Mouse (Mus musculus): Measurements from ENCODE around the gene Mcrip1. TPM values are rescaled to one million over a fixed set of nuclear protein-coding genes. Genes with fewer than 3 reads are reported as not detected.

Mcrip1 gene
- polyA plus RNA-seq, 1 experiment from 2014 or later: 219 TPM

- Histone ChIP-seq H3K4me2 (replicated peaks) (no peak overlapping the region), H3K4me3 (no peak overlapping the region), H3K9me3 (replicated peaks) (no peaks in the 10 kb centered on the region), H3K4me1 (peaks cover 28% of the 10 kb centered on the region), H3K9ac (no peak overlapping the region), H3K27me3 (peaks cover 45% of the 10 kb centered on the region), H3K36me3 (no peaks in the 10 kb centered on the region), H3K27ac (no peak overlapping the region)
- WGBS: 82% methylated on average over 3 of the region's 3 CpGs
- ATAC-seq (ENCODE audit: low FRiP score): no peak
These were observed 14.4 kb downstream of the Mcrip1 start for GRCm38 (mm10) chr11:120535145-120535544.

GRCm38 (mm10) chr11:120534093-120534492 lies 15.4 kb downstream of the Mcrip1 start:
- no peaks in the 10 kb centered on the region for H3K36me3 ChIP-seq
- H3K27ac ChIP-seq: no peak overlapping the region
- H3K4me3 ChIP-seq: no peak overlapping the region
- H3K4me2 ChIP-seq (replicated peaks): no peak overlapping the region
- ATAC-seq (ENCODE audit: low FRiP score): no peak
- 81% methylated on average over 8 of the region's 8 CpGs for WGBS
- H3K4me1 ChIP-seq: peaks cover 18% of the 10 kb centered on the region
- H3K9ac ChIP-seq: no peak overlapping the region
- peaks cover 55% of the 10 kb centered on the region for H3K27me3 ChIP-seq
- H3K9me3 ChIP-seq (replicated peaks): no peaks in the 10 kb centered on the region

- Histone ChIP-seq H3K9ac (no peak overlapping the region), H3K36me3 (no peaks in the 10 kb centered on the region), H3K27ac (no peak overlapping the region), H3K4me1 (peaks cover 9% of the 10 kb centered on the region), H3K9me3 (replicated peaks) (no peaks in the 10 kb centered on the region), H3K4me3 (no peak overlapping the region), H3K27me3 (peaks cover 73% of the 10 kb centered on the region), H3K4me2 (replicated peaks) (peak overlapping the region; percentile 62; the same call in 1 of the 2 replicates)
- no peak for ATAC-seq (ENCODE audit: low FRiP score)
- 26% methylated on average over 9 of the region's 9 CpGs for WGBS
These were observed 17.9 kb downstream of the Mcrip1 start for GRCm38 (mm10) chr11:120531646-120532045.

- H3K4me2 ChIP-seq (replicated peaks): peak within 1 kb of the TSS; percentile 62
- H3K27me3 ChIP-seq: peaks cover 73% of the 10 kb centered on the region
- H3K4me1 ChIP-seq: peaks cover 9% of the 10 kb centered on the region
- no peaks in the 10 kb centered on the region for H3K9me3 ChIP-seq (replicated peaks)
- no peak for ATAC-seq (ENCODE audit: low FRiP score)
- peak within 1 kb of the TSS; percentile 39 for H3K4me3 ChIP-seq
- 9% methylated on average over 49 of the region's 62 CpGs for WGBS
- no peaks in the 10 kb centered on the region for H3K36me3 ChIP-seq
- H3K27ac ChIP-seq: no peak within 1 kb of the TSS
- peak within 1 kb of the TSS; percentile 55 for H3K9ac ChIP-seq
These were observed 19.2 kb downstream of the Mcrip1 start, which contains the start of gene Gcgr for GRCm38 (mm10) chr11:120530085-120530964. Gene Gcgr (plus strand): TSS chr11:120530699.

- WGBS: 43% methylated on average over 4 of the region's 4 CpGs
- H3K36me3 ChIP-seq: no peaks in the 10 kb centered on the region
- H3K27me3 ChIP-seq: peaks cover 62% of the 10 kb centered on the region
- H3K4me2 ChIP-seq (replicated peaks): no peak overlapping the region
- no peak overlapping the region for H3K27ac ChIP-seq
- no peak overlapping the region for H3K4me3 ChIP-seq
- ATAC-seq (ENCODE audit: low FRiP score): no peak
- peaks cover 9% of the 10 kb centered on the region for H3K4me1 ChIP-seq
- H3K9ac ChIP-seq: no peak overlapping the region
- no peaks in the 10 kb centered on the region for H3K9me3 ChIP-seq (replicated peaks)
These were observed 20.6 kb downstream of the Mcrip1 start for GRCm38 (mm10) chr11:120528903-120529302.

GRCm38 (mm10) chr11:120527690-120528354 lies 21.7 kb downstream of the Mcrip1 start:
- Histone ChIP-seq H3K4me3 (no peak overlapping the region), H3K27ac (no peak overlapping the region), H3K9me3 (replicated peaks) (no peaks in the 10 kb centered on the region), H3K27me3 (peaks cover 55% of the 10 kb centered on the region), H3K4me1 (peaks cover 9% of the 10 kb centered on the region), H3K9ac (no peak overlapping the region), H3K4me2 (replicated peaks) (no peak overlapping the region), H3K36me3 (no peaks in the 10 kb centered on the region)
- 80% methylated on average over 9 of the region's 9 CpGs for WGBS
- no peak for ATAC-seq (ENCODE audit: low FRiP score)

GRCm38 (mm10) chr11:120525959-120526358 lies 23.6 kb downstream of the Mcrip1 start:
- WGBS: 72% methylated on average over 2 of the region's 2 CpGs
- Histone ChIP-seq H3K9me3 (replicated peaks) (no peaks in the 10 kb centered on the region), H3K9ac (no peak overlapping the region), H3K4me1 (peaks cover 7% of the 10 kb centered on the region), H3K36me3 (no peaks in the 10 kb centered on the region), H3K27me3 (peaks cover 36% of the 10 kb centered on the region), H3K4me2 (replicated peaks) (no peak overlapping the region), H3K4me3 (no peak overlapping the region), H3K27ac (no peak overlapping the region)
- no peak for ATAC-seq (ENCODE audit: low FRiP score)

- Histone ChIP-seq H3K4me3 (no peak overlapping the region), H3K9ac (no peak overlapping the region), H3K9me3 (replicated peaks) (no peaks in the 10 kb centered on the region), H3K4me1 (peaks cover 3% of the 10 kb centered on the region; the same call in 1 of the 2 replicates), H3K36me3 (no peaks in the 10 kb centered on the region), H3K27me3 (peaks cover 2% of the 10 kb centered on the region), H3K4me2 (replicated peaks) (no peak overlapping the region), H3K27ac (no peak overlapping the region)
- 86% methylated on average over 8 of the region's 8 CpGs for WGBS
- no peak for ATAC-seq (ENCODE audit: low FRiP score)
These were observed 26.9 kb downstream of the Mcrip1 start for GRCm38 (mm10) chr11:120522581-120522980.

GRCm38 (mm10) chr11:120520967-120521540 lies 28.5 kb downstream of the Mcrip1 start:
- no peak overlapping the region for H3K4me2 ChIP-seq (replicated peaks)
- no peaks in the 10 kb centered on the region for H3K9me3 ChIP-seq (replicated peaks)
- WGBS: 84% methylated on average over 5 of the region's 5 CpGs
- no peak overlapping the region for H3K9ac ChIP-seq
- H3K36me3 ChIP-seq: no peaks in the 10 kb centered on the region
- no peak overlapping the region for H3K27ac ChIP-seq
- H3K4me3 ChIP-seq: no peak overlapping the region
- peaks cover 3% of the 10 kb centered on the region; the same call in 1 of the 2 replicates for H3K4me1 ChIP-seq
- no peak for ATAC-seq (ENCODE audit: low FRiP score)
- H3K27me3 ChIP-seq: 0 out of 2 replicates have a peak, but pooled peaks cover 4% of the 10 kb centered on the region

GRCm38 (mm10) chr11:120520498-120520897 lies 29.0 kb downstream of the Mcrip1 start:
- no peak for ATAC-seq (ENCODE audit: low FRiP score)
- Histone ChIP-seq H3K9ac (no peak overlapping the region), H3K4me1 (peaks cover 3% of the 10 kb centered on the region; the same call in 1 of the 2 replicates), H3K36me3 (no peaks in the 10 kb centered on the region), H3K4me3 (no peak overlapping the region), H3K27ac (no peak overlapping the region), H3K4me2 (replicated peaks) (no peak overlapping the region), H3K27me3 (0 out of 2 replicates have a peak, but pooled peaks cover 4% of the 10 kb centered on the region), H3K9me3 (replicated peaks) (no peaks in the 10 kb centered on the region)
- WGBS: 80% methylated on average over 9 of the region's 9 CpGs

- Histone ChIP-seq H3K27me3 (0 out of 2 replicates have a peak, but pooled peaks cover 4% of the 10 kb centered on the region), H3K9me3 (replicated peaks) (no peaks in the 10 kb centered on the region), H3K36me3 (no peaks in the 10 kb centered on the region), H3K4me1 (peaks cover 3% of the 10 kb centered on the region; the same call in 1 of the 2 replicates), H3K27ac (no peak overlapping the region), H3K9ac (no peak overlapping the region), H3K4me2 (replicated peaks) (no peak overlapping the region), H3K4me3 (no peak overlapping the region)
- ATAC-seq (ENCODE audit: low FRiP score): no peak
- WGBS: 58% methylated on average over 9 of the region's 9 CpGs
These were observed 29.8 kb downstream of the Mcrip1 start for GRCm38 (mm10) chr11:120519738-120520137.

GRCm38 (mm10) chr11:120518558-120518957 lies 31.0 kb downstream of the Mcrip1 start:
- Histone ChIP-seq H3K9ac (no peak overlapping the region), H3K4me3 (no peak overlapping the region), H3K27ac (no peak overlapping the region), H3K4me2 (replicated peaks) (no peak overlapping the region), H3K36me3 (no peaks in the 10 kb centered on the region), H3K9me3 (replicated peaks) (no peaks in the 10 kb centered on the region), H3K4me1 (peaks cover 3% of the 10 kb centered on the region; the same call in 1 of the 2 replicates), H3K27me3 (0 out of 2 replicates have a peak, but pooled peaks cover 4% of the 10 kb centered on the region)
- ATAC-seq (ENCODE audit: low FRiP score): no peak
- WGBS: 80% methylated on average over 6 of the region's 6 CpGs

Data from hindbrain, embryonic 12.5 days (tissue).